Mouse (Mus musculus): ENCODE results near the gene Bcl7c.

GRCm38 (mm10) chr7:127642254-127642653, 66.5 kb downstream of the Bcl7c start:
- TF ChIP-seq EP300 (optimal IDR thresholded peaks at IDR 0.05) (no peak), CTCF (IDR thresholded peaks at IDR 0.05; ENCODE audit: low read depth) (no peak)
